Mouse (Mus musculus): ENCODE measurements around the gene Rad51d. TPM values are rescaled to one million over a fixed set of nuclear protein-coding genes. Genes with fewer than 3 reads are reported as not detected.

The Rad51d gene
- polyA plus RNA-seq, 1 experiment: 9.1 TPM

GRCm38 (mm10) chr11:82863059-82863458 is 27.4 kb downstream of the Rad51d start:
- H3K4me2 ChIP-seq (ENCODE audit: low read depth): no peak overlapping the region

GRCm38 (mm10) chr11:82862638-82863037 is 27.8 kb downstream of the Rad51d start:
- TF ChIP-seq TCF12 (IDR thresholded peaks at IDR 0.05; ENCODE audit: insufficient read depth, poor library complexity, severe bottlenecking) (no peak), E2F4 (IDR thresholded peaks at IDR 0.05; ENCODE audit: insufficient read depth) (no peak), CEBPB (IDR thresholded peaks at IDR 0.05; ENCODE audit: insufficient read depth, poor library complexity, severe bottlenecking) (no peak), POLR2A (IDR thresholded peaks at IDR 0.05; ENCODE audit: insufficient read length, low read depth) (no peak), MYOD1 (IDR thresholded peaks at IDR 0.05; ENCODE audit: control insufficient read depth in 1 of 3, insufficient read length in 2 of 3, low read depth in 2 of 3) (no peak), MAX (IDR thresholded peaks at IDR 0.05; ENCODE audit: low read depth) (no peak)
- no peak overlapping the region for H3ac ChIP-seq (ENCODE audit: control insufficient read depth, insufficient read length)

More at GRCm38 (mm10) chr11:82863059-82863458, 27.4 kb downstream of the Rad51d start:
- no peak overlapping the region for H3ac ChIP-seq (ENCODE audit: control insufficient read depth, insufficient read length)
- no peaks in the 10 kb centered on the region for H3K27me3 ChIP-seq (ENCODE audit: control insufficient read depth, insufficient read depth, insufficient read length)
- TF ChIP-seq MYOD1 (IDR thresholded peaks at IDR 0.05; ENCODE audit: control insufficient read depth in 1 of 3, insufficient read length in 2 of 3, low read depth in 2 of 3) (no peak), MAX (IDR thresholded peaks at IDR 0.05; ENCODE audit: low read depth) (no peak), TCF12 (IDR thresholded peaks at IDR 0.05; ENCODE audit: insufficient read depth, poor library complexity, severe bottlenecking) (no peak), MYOG (IDR thresholded peaks at IDR 0.05; ENCODE audit: control insufficient read depth in 1 of 3, insufficient read depth in 1 of 3, insufficient read length in 2 of 3, low read depth in 2 of 3) (no peak)
- H3K36me3 ChIP-seq (ENCODE audit: control insufficient read depth, insufficient read depth): no peaks in the 10 kb centered on the region
- H3K79me2 ChIP-seq (ENCODE audit: control insufficient read depth, insufficient read depth): no peaks in the 10 kb centered on the region
- no peak overlapping the region for H3K4me3 ChIP-seq

GRCm38 (mm10) chr11:82861558-82861957 is 28.9 kb downstream of the Rad51d start:
- H3K79me2 ChIP-seq (ENCODE audit: control insufficient read depth, insufficient read depth): no peaks in the 10 kb centered on the region
- H3K36me3 ChIP-seq (ENCODE audit: control insufficient read depth, insufficient read depth): no peaks in the 10 kb centered on the region
- TF ChIP-seq USF1 (IDR thresholded peaks at IDR 0.05; ENCODE audit: low read depth) (no peak), CEBPB (IDR thresholded peaks at IDR 0.05; ENCODE audit: insufficient read depth, poor library complexity, severe bottlenecking) (no peak), POLR2AphosphoS2 (IDR thresholded peaks at IDR 0.05; ENCODE audit: insufficient read length, low read depth) (no peak), REST (IDR thresholded peaks at IDR 0.05; ENCODE audit: insufficient read depth, insufficient read length) (no peak)
- H3K27me3 ChIP-seq (ENCODE audit: control insufficient read depth, insufficient read depth, insufficient read length): no peaks in the 10 kb centered on the region
- H3K4me3 ChIP-seq: no peak overlapping the region
- H3ac ChIP-seq (ENCODE audit: control insufficient read depth, insufficient read length): no peak overlapping the region
- no peak overlapping the region for H3K4me2 ChIP-seq (ENCODE audit: low read depth)

More at GRCm38 (mm10) chr11:82862638-82863037, 27.8 kb downstream of the Rad51d start:
- no peak overlapping the region for H3K4me2 ChIP-seq (ENCODE audit: low read depth)
- H3K36me3 ChIP-seq (ENCODE audit: control insufficient read depth, insufficient read depth): no peaks in the 10 kb centered on the region
- no peaks in the 10 kb centered on the region for H3K79me2 ChIP-seq (ENCODE audit: control insufficient read depth, insufficient read depth)
- no peak overlapping the region for H3K4me3 ChIP-seq
- no peaks in the 10 kb centered on the region for H3K27me3 ChIP-seq (ENCODE audit: control insufficient read depth, insufficient read depth, insufficient read length)

GRCm38 (mm10) chr11:82860759-82861158 is 29.7 kb downstream of the Rad51d start:
- no peaks in the 10 kb centered on the region for H3K36me3 ChIP-seq (ENCODE audit: control insufficient read depth, insufficient read depth)
- H3K27me3 ChIP-seq (ENCODE audit: control insufficient read depth, insufficient read depth, insufficient read length): no peaks in the 10 kb centered on the region
- no peaks in the 10 kb centered on the region for H3K79me2 ChIP-seq (ENCODE audit: control insufficient read depth, insufficient read depth)
- no peak overlapping the region for H3K4me2 ChIP-seq (ENCODE audit: low read depth)
- TF ChIP-seq REST (IDR thresholded peaks at IDR 0.05; ENCODE audit: insufficient read depth, insufficient read length): no peak
- TF ChIP-seq POLR2A (IDR thresholded peaks at IDR 0.05; ENCODE audit: insufficient read length, low read depth): no peak
- TF ChIP-seq E2F4 (IDR thresholded peaks at IDR 0.05; ENCODE audit: insufficient read depth): no peak
- TF ChIP-seq SRF (IDR thresholded peaks at IDR 0.05; ENCODE audit: control insufficient read depth, insufficient read length, low read depth): no peak
- no peak for TF ChIP-seq TCF12 (IDR thresholded peaks at IDR 0.05; ENCODE audit: insufficient read depth, poor library complexity, severe bottlenecking)
- no peak for TF ChIP-seq POLR2AphosphoS2 (IDR thresholded peaks at IDR 0.05; ENCODE audit: insufficient read length, low read depth)
- TF ChIP-seq MYOD1 (IDR thresholded peaks at IDR 0.05; ENCODE audit: control insufficient read depth in 1 of 3, insufficient read length in 2 of 3, low read depth in 2 of 3): no peak
- TF ChIP-seq MAX (IDR thresholded peaks at IDR 0.05; ENCODE audit: low read depth): no peak
- no peak for TF ChIP-seq MYOG (IDR thresholded peaks at IDR 0.05; ENCODE audit: control insufficient read depth in 1 of 3, insufficient read depth in 1 of 3, insufficient read length in 2 of 3, low read depth in 2 of 3)
- TF ChIP-seq TCF3 (IDR thresholded peaks at IDR 0.05; ENCODE audit: insufficient read length, low read depth): no peak
- no peak for TF ChIP-seq USF1 (IDR thresholded peaks at IDR 0.05; ENCODE audit: low read depth)
- TF ChIP-seq CEBPB (IDR thresholded peaks at IDR 0.05; ENCODE audit: insufficient read depth, poor library complexity, severe bottlenecking): no peak
- no peak overlapping the region for H3K4me3 ChIP-seq
- no peak overlapping the region for H3ac ChIP-seq (ENCODE audit: control insufficient read depth, insufficient read length)

- H3K4me2 ChIP-seq (ENCODE audit: low read depth): no peak overlapping the region
- no peak overlapping the region for H3K4me3 ChIP-seq
- H3K27me3 ChIP-seq (ENCODE audit: control insufficient read depth, insufficient read depth, insufficient read length): no peaks in the 10 kb centered on the region
- H3K79me2 ChIP-seq (ENCODE audit: control insufficient read depth, insufficient read depth): no peaks in the 10 kb centered on the region
- TF ChIP-seq SRF (IDR thresholded peaks at IDR 0.05; ENCODE audit: control insufficient read depth, insufficient read length, low read depth): no peak
- no peak overlapping the region for H3ac ChIP-seq (ENCODE audit: control insufficient read depth, insufficient read length)
- no peaks in the 10 kb centered on the region for H3K36me3 ChIP-seq (ENCODE audit: control insufficient read depth, insufficient read depth)
Measured at GRCm38 (mm10) chr11:82857307-82857848, 33.0 kb downstream of the Rad51d start.

Data from myocyte (in vitro differentiated cells).